Mouse (Mus musculus) cerebellum, adult 8-10 months (tissue): Measurements from ENCODE around the gene AI597479.

Source experiments
- DNase-seq: peaks from one replicate; pipeline ENCODE4 v3.0.0; 2022

The AI597479 gene

DNA sequence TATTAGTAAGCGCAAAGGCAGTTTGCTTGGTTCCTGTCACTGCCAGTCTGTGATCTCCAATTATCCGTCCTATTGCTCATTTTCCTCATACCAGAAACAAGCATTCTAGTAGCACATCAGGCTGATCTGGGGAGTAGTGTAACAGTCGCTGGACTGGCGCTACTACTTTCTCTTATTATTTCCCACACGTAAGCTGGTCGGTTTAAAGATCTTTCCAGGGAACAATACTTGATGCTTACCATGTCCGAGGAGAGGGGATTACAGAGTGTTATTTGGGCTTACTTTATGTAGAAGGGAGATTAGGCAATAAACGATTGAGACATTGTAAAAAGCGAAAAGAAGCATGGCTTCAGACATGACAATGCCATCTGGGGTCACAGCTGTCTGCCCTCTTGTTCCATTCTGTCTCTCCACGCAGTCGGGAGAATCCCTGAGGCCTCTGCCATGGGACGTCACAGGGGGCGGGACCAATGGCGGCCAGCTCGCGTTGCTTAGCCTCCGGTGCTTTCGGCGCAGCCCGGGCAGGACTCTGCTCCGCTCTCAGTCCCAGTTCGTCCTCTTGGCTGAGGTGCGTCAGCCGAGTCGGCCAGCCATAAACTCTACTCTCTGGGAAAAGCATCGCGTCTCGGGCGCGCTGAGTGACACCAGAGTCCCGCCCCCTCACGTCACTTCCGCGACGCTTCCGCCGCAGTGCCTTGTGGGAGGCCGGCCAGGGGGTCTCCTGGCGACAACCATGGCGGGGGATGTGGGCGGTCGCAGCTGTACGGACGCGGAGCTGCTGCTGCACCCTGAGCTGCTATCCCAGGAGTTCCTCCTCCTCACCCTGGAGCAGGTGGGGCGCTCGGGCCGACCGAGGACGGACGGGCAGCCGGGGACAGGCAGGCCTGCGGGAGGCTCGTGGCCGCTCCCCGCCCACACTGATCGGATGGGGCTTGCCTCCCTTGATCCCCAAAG lies at the start of gene AI597479, which contains the start of gene Tgfbrap1:
TSS of gene AI597479 (plus strand) at position 680 of the 954 bp plus-strand sequence.
TSS of gene Tgfbrap1 (minus strand) at position 607 of the 954 bp plus-strand sequence.
- peak; percentile 93 for DNase-seq

DNA sequence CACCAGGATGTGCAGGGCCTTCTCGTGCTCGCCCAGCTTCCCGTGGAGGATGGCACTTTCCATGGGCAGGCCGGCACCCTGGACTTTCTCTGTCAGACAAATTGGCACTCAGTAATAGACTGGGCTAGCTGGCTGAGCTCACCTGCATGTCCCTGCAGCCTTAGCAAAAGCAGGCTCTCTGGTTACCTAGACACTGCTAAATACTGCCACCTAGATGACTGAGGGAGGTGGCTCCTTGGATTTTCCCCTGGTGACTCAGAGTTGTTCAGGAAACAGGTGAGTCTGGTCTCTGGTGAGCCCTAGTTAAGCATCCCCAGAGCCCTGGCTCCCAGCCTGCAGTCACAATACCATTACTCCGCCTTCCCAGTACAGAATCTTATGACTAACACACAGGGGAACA lies 46.6 kb upstream of the AI597479 start:
- DNase-seq = no peak

DNA sequence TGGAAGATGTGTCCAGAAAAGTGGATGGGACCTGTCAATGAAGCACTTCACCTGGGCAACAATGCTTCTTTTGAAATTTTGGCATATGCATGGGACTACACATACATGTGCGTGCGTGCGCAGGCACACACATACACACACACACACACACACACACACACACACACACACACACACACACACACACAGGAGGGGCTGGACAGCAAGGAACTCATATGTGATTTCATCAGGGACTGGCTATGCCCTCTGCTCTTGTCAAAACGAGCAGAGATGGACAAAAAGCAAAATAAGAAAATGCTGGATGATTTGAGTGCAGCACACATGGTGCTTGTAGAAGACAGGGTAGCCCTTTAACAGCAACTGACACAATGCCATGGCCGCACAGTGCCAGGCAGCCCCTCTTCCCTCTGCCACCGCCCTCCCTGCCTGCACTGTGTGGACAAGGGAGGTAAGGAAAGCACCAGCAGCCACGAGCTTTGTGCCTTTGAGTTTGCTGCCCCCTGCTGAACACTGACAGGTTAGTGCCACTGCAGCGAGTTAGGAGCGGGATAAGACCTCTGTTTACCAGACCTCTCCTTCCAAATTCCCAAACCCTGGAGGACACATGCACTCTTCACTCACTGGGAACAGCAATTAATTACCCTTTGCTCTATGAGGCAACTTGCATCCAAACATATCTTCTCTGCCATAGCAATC lies 32.7 kb upstream of the AI597479 start:
- DNase-seq = peak; percentile 26

DNA sequence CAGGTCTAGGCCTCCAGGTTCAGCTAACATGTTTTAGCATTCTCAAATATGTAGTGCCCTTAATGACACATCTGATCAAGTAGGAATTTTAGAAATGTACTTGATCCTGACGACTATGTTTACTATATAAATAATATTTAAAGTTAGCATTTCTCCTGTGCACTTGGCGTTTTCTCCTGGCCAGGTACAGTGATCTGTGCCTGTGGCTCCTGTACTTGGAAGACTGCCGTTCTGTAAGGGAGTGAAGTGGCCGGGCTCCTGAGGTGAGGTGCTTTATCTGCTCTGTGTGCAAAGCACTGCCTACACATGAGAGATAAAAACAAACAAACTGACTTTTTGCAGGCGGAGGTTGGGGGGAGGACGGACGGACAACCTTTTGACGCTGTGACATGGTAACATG lies 31.9 kb upstream of the AI597479 start:
- no peak for DNase-seq

DNA sequence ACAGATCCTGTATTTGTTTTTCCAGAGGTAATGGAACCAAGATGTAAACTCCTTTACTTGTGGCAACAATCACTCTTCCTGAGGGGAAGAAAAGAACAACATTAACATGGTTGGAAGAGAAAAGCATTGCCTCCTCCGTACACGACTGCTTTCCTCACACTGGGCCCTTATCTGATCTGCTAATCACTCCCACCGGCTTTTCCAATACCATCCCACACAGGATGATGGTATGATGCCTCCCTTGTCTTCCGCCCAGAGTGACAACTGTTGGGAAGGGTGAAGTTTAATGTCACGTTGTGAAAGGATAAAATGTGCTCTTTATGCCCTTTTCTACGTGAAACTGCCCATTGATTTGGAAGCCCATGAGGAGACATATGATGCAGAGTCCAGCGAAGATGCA lies 31.0 kb upstream of the AI597479 start:
- no peak for DNase-seq

DNA sequence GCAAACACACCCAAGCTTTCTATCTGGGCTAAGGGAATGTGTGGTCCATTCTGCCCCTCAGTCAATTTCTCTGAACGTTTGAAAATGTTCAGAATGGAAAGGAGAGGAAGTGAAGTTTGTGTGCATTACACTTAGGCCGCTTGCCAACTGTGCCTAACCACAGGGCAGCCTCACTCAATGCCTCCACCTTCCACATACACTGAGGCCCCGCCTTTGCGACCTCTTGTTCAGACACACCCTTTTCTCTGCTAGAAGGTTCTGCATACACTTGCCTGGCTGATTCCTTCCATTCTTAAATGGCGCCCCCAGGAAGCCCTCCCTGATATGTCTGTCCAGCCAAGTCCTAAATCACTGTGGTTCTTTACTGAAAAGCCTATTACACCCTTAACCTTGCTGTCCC lies 27.8 kb upstream of the AI597479 start:
- no peak for DNase-seq

DNA sequence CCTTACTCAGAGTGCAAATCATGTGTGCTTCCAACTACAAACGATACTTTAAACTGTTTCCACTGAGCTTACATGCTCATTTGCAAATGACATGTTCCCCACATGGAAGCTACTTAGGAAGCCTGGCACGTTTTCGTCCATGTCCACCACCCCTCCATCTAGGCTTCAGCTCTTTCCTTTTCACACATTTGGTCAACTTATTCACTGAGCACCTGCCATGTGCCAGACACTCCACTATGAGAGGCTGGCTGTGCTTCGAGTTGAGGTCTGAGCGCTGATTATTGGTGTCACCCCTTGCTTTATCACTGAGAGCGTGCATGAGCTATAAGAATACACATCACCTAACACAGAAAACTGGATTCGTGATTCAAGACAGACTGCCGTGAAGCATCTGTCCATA lies 26.5 kb upstream of the AI597479 start:
- DNase-seq = no peak

DNA sequence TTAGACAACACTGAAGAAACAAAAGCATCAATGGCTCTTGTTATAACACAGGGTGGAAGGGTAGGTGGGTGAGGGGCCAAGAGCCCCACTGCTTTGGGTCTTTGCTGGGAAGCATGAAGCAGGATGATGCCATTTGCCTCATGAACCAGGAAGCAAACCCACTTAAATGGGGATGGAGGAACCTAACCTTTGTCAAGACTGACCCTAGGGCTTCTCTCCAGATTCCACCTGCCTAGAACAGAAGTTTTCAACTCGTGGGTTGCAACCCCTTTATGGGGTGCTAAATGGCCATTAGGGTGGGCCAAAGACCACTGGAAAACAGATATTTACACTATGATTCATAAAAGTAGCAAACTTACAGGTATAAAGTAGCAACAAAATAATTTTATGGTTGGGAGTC lies 25.9 kb upstream of the AI597479 start:
- DNase-seq = no peak

DNA sequence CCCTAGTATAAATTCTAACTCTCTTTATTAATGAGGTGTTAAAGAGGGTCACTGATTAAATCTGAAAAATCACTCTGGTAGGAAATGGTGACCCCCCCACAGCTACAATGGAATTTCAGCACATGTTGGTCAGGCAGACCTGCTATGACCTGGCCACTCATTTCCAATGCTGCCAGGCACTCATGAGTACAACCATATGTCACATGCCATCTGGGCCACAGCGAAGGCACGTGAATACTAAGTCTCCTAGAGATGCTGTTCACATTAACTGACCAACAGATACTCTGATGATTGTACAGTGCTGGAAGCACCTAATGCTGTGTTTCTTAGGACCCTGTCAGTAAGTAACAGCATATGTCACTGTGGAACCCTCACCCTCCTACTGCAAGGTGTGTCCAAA lies 23.7 kb upstream of the AI597479 start:
- peak; percentile 43 for DNase-seq

DNA sequence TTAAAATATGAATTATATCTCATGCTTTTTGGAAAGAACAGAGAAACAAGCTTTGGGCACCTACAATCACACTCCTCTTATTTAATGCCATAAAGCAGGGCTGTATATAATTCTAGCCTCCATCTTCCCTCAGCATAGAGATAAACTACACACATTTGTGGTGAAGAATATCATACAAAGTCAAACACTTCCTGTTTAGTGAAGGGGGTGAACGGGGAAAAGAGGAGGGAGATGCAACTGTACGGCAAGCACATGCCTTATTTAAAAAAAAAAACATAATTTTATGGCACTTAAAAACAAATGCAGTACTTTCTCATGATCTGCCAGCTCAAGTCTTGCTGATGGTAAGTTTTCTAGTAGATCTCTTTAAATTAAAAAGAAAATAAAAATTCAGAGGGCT lies 20.4 kb upstream of the AI597479 start:
- no peak for DNase-seq

DNA sequence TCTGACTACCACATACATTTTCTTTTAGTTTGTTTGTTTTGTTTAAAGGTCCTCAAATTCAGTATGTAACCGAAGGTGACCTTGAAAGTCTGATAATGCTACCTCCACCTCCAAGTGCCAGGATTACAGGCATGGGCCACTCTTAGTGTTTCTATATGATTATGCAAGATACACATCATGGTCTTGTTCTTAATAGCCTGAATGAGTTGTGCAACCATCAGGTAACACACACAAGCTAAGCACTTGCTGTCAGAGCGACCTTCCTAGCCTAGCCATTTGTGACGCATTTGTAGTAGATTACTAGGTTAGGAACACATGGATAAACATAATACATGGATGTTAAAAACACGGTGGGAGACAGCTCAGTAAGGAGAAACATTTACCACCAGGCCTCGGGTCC lies 15.6 kb upstream of the AI597479 start:
- DNase-seq = no peak

DNA sequence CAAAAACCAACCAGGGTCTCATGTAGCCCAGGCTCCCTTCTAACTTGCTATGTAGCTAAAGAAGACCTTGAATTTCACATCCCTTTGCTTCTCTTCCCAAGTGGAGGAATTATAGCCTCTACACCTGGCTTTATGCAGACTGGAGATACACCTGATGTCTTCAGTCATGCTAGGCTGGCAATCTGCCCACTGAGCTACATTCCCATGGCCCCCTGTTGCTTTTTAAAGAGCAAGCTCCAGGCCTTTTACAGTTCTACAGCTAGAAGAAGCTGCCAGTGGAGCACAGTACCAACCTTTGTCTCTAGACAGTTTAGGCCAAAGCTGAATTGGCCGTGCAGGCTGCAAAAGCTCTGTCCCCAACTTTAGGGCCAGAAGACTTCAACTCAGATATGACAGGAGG lies 8.1 kb upstream of the AI597479 start:
- DNase-seq = peak; percentile 23

DNA sequence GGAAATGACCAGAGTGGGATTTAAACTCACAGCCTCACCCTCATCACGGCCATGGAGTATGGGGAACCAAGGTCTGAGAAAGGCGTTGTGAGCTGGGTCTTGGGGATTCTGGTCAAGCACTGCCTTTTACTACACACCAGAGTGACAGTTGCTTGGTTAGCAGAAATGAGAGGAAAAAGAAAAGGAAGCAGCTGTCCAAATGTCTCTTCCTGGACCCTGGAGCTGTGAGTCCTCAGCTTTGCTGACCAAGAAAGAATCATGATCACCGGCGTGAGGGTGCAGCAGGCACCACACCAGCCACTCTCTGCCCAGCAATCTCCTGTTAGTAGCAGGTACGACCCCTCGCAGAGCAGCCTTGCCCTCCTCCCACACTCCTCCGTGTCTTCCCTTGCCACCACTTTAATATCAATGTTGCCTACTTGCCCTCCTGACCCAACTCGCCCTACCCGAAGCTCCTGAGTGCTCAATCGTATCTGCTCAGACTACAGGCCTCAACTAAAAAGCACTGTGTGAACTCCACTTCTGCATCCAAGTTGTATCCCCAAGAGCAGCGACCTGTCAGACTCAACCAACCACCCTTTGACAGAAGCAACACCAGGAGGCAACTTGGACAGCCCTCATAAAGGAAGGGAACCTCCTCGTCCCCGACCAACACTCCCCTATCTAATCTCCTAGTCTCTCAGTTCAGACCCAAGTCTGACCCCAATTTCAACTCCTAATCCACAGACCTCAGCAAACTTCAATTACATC lies 7.0 kb upstream of the AI597479 start:
- no peak for DNase-seq

DNA sequence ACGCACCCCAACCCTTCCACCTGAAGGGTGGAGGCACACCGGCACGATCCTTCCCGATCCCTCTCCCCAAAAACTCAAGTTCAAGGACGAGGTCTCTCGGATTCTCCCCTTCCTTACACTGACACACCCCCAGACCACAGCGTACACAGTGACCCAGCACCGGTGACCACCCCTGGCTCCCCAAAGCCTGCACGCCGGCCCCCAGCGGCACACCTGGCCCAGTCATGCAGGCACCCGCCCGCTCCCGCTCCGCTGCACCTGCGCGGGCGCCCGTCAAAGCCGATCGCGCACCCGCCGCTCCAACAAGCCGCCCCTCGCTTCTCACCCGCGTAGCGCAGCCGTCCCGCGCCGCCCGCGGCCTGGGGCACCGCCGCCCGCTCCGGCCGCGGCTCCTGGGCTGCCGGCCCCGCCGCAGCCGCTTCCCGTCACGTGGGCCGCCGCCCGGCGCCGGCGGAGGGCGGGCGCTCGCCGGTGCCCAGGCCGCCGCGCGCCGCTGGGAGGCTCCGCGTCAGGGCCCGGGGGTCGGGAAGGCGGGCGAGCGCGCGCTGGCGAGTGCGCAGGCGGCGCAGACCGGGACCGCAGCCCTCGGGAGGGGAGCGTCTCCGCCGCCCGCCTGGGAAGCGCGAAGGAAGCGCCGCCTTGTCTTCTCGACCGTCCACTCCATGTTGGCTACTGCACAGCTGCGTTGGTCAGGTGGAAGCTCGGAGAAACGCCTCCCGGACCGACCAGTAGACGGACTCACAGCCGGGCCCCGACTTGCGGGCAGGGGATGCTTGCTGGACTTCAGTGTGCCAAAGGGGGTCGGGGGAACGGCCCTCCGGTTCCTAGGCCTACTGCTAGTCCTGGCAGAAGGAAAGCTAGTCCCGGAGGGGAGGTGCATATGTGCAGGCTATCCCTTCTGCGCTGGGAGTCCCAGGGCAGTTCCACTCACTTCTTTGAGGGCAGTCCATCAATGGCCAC lies 6.2 kb upstream of the AI597479 start:
- peak; percentile 74 for DNase-seq

DNA sequence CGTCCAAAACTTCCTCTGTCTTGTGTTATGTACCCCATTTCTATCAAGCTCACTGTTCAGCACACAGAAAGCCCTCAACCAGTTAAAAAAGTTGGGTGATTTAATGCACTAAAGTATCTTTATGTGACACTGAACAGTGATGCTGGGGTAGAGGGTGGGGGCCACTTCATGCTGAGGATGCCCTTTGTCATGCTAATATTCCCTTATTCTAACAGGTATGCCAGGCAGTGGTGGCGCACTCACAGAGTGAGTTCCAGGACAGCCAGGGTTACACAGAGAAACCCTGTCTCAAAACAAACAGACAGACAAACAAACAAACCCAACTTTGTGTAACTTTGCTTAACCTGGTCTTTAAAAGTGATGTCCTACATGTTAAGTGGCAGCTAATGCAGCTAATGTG lies 4.3 kb upstream of the AI597479 start:
- DNase-seq = no peak

DNA sequence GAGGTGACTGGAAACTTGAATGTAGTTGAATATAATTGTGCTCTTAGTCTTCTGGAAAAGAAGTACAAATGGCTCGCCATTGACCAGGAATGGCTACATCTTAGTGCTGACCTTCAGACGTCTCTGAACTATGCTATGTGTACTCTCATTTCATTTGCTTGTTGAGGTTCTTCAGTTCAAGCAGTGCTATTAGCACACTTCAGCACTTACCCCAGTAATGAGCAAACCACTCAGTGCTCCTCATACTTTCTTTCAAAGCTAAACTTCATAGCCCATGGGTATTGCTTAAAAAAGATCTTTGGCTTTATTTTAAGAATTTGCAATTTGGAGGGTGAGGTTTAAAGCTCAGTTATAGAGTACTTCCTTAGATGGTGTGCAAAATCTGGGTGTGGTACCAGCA lies 10.2 kb downstream of the AI597479 start:
- no peak for DNase-seq

DNA sequence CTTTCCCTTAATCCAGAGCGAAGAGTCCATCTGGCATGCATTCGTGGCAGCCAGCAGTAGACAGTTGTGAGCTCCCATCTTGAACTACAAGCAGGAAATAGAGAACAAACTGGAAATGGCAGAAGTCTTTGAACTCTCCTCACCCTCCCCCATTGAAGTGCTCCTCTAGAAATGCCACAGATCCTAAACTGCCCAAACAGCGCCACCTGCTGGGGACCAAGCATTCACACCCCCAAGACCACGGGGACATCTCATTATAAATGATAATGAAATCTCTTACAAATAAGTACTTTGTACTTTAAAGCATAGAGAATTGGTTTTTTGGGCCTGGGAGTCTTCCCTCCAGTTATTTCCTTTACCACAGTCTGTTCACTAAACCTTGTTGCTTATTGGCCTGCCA lies 12.0 kb downstream of the AI597479 start:
- DNase-seq = peak; percentile 37

DNA sequence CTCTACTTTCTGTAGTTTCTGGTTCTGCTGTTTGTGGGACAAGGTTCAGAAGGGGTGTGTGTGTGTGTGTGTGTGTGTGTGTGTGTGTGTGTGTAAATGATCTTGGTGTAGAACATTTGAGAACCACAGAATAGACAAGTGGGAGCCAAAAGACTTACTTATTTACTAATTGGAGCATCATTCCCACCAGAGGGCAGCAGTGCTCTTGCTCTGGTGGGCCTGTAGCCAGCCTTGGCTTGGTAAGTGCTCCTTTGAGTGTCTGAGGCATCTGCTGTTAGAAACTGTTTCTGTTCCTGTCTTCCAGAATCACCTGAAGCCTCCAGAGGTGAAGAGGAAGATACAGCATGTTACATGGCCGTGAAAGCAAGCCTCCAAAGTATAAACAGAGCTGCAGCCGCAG lies 14.4 kb downstream of the AI597479 start:
- DNase-seq = peak; percentile 45

DNA sequence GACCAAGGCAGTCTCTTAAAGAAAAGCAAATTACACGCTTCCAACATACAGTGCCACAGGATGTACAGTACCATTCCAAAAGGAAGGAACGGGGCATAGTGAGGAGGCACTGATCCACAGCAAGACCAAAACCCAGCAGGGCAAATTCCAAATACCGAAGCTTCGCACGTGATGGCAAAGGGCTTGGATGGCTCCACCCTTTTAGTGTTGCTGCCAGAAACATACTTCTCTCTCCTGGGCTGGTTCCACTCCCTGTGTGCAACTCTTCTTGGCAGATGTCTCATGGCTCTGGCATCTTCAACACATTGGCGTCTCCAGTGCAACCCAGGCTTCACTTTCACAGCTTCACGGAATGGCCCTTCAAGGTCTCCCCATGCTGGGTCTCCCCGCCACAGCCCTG lies 18.9 kb downstream of the AI597479 start:
- no peak for DNase-seq

DNA sequence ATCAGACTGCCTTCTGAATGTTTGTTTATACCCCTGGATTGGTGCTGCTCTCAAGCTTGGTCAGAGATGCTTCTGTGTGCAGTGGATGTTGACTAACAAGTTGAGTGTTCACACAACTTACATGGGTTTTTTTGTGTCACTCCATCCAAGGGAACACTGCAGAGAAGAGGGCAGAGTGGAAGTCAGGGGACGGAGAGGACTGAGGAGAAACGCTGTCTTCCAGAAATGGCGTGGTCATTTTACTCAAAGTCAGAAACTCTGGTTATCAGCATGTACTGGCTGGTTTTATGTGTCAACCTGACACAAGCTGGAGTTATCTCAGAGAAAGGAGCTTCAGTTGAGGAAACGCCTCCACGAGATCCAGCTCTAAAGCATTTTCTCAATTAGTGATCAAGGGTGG lies 22.4 kb downstream of the AI597479 start:
- DNase-seq = no peak

DNA sequence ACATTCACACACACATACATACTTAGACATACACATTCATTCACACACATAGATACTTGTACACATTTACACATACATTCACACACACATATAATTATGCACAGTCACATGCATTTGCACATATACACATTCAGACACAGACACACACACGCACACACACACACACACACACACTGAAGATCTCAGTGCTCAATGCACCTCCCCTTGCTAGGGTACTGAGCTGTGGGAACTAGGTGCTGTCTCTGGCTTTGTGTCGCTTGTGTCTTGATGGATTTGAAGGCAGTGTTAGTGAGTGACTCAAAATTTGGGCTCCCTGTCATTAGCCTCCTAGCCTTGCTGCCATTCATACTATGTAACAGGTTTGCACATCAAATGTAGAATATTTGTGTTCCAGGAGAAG lies 24.1 kb downstream of the AI597479 start:
- no peak for DNase-seq

DNA sequence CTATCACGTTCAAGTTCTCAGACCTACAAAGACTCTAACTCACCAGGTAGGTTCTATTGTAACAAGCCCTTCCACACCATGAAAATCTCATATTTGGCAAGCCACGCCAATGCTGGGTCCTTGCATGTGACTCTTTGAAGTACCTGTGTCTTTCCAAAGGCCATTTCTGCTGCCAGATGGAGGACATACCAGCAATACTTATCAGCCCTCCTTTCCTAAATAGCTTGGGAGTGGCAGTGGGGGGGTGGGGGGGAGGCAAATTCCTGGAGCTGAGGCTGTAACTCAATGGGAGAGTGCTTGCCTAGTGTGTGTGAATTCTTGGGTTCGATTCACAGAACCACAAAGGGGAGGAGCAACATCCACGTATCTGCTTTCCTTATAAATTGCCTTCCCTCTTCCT lies 26.2 kb downstream of the AI597479 start:
- DNase-seq = no peak
